Mouse (Mus musculus) limb, embryonic 13.5 days (tissue): Measurements from ENCODE around the gene Utp20. TPM values are rescaled to one million over a fixed set of nuclear protein-coding genes. Genes with fewer than 3 reads are reported as not detected.

Experiments used
- ATAC-seq: fragments of 200-750 bp; cut with Nextera tagmentation; 2 replicates; pipeline ENCODE4 v1.8.0; 2017; ENCODE audit warnings: low read depth, moderate number of reproducible peaks, moderate TSS enrichment; ENCODE audit not compliant: low FRiP score
- H3K27ac ChIP-seq: fragments of 300-500 bp; sonication (generic); 2 replicates; pipeline ENCODE4 v1.5.1; 2015; ENCODE audit warnings: inconsistent platforms, mild to moderate bottlenecking, moderate library complexity
- H3K27me3 ChIP-seq: fragments of 300-500 bp; sonication (generic); 2 replicates; pipeline ENCODE4 v1.6.1; 2015; ENCODE audit warnings: mild to moderate bottlenecking, inconsistent platforms
- H3K36me3 ChIP-seq: fragments of 300-500 bp; sonication (generic); 2 replicates; pipeline ENCODE4 v1.6.1; 2015; ENCODE audit warnings: inconsistent platforms, mild to moderate bottlenecking, moderate library complexity
- H3K4me1 ChIP-seq: fragments of 300-500 bp; sonication (generic); 2 replicates; pipeline ENCODE4 v1.6.1; 2015; ENCODE audit warnings: inconsistent platforms
- H3K4me2 ChIP-seq: fragments of 300-500 bp; sonication (generic); replicated peaks from 2 replicates; pipeline ENCODE4 v1.6.1; 2015; ENCODE audit warnings: inconsistent platforms, mild to moderate bottlenecking, moderate library complexity
- H3K4me3 ChIP-seq: fragments of 300-500 bp; sonication (generic); 2 replicates; pipeline ENCODE4 v1.5.1; 2015; ENCODE audit warnings: moderate library complexity, mild to moderate bottlenecking, inconsistent platforms
- H3K9ac ChIP-seq: fragments of 300-500 bp; sonication (generic); 2 replicates; pipeline ENCODE4 v1.6.1; 2015; ENCODE audit warnings: mild to moderate bottlenecking, inconsistent platforms
- H3K9me3 ChIP-seq: fragments of 300-500 bp; sonication (generic); 2 replicates; pipeline ENCODE4 v1.6.1; 2016; ENCODE audit warnings: inconsistent platforms
- WGBS: fragments of 180-500 bp; shearing (Covaris S2); methylation state at CpG from one replicate; pipeline ENCODE4 v1.1.7; 2015; 5-methylcytosine and 5-hydroxymethylcytosine counted together
- polyA plus RNA-seq: library from polyadenylated mRNA; unstranded; fragments of >200 nt; fragmentation: Nextera tagmentation; extraction: Ambion mirVana; gene quantifications from 2 replicates; pipeline ENCODE4 v1.2.1, GENCODE M21; 2015

The Utp20 gene
- polyA plus RNA-seq, 1 experiment from 2014 or later: 22.1 TPM

DNA sequence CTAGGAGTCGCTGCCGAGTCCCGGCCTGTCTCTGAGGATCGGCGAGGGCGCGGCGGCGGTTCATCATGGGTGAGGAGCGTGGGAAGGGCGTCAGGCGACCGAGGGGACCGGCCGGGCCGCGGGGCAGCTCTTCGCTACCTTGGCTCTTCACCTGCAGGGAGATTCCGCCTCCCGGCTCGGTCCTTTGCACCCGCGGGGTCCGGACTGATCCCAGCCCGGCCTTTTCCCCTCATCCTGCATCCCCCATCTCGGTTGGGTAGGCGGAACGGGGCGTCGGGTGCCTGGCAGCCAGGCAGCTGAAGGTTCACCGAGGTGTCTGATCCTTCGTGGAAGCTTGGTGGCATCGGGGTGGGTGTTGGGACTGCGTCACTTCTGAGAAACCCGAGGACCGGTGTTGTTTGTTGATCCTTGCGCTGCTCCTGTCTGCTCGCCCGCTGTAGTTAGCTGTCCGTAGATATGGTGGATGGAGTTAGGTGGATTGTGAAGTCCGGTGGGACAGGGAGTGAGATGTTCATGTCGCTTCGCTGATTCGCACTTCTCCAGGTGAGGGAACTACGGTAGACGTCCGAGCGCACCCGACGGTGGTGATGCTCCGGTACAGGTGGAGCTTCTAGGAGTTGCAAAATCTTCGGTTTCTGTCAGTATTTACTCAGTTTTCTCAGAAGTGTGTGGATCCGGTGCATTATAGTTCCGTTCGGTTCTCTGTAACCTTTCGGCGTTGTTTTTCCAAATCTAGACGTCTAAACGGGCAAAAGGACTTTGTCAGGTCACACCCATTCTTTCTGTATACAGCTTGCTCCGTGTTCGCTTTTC, 94.9 kb downstream of the Utp20 start:
- H3K9ac ChIP-seq: peak overlapping the region; percentile 97
- H3K9me3 ChIP-seq: no peaks in the 10 kb centered on the region
- peaks cover 12% of the 10 kb centered on the region for H3K4me1 ChIP-seq
- 2% methylated on average over 61 of the region's 61 CpGs for WGBS
- no peaks in the 10 kb centered on the region for H3K27me3 ChIP-seq
- peak; percentile 42; the same call in 1 of the 2 replicates for ATAC-seq
- peaks cover 14% of the 10 kb centered on the region for H3K36me3 ChIP-seq
- peak overlapping the region; percentile 87 for H3K27ac ChIP-seq
- peak overlapping the region; percentile 99 for H3K4me3 ChIP-seq
- H3K4me2 ChIP-seq: peak overlapping the region; percentile 89

DNA sequence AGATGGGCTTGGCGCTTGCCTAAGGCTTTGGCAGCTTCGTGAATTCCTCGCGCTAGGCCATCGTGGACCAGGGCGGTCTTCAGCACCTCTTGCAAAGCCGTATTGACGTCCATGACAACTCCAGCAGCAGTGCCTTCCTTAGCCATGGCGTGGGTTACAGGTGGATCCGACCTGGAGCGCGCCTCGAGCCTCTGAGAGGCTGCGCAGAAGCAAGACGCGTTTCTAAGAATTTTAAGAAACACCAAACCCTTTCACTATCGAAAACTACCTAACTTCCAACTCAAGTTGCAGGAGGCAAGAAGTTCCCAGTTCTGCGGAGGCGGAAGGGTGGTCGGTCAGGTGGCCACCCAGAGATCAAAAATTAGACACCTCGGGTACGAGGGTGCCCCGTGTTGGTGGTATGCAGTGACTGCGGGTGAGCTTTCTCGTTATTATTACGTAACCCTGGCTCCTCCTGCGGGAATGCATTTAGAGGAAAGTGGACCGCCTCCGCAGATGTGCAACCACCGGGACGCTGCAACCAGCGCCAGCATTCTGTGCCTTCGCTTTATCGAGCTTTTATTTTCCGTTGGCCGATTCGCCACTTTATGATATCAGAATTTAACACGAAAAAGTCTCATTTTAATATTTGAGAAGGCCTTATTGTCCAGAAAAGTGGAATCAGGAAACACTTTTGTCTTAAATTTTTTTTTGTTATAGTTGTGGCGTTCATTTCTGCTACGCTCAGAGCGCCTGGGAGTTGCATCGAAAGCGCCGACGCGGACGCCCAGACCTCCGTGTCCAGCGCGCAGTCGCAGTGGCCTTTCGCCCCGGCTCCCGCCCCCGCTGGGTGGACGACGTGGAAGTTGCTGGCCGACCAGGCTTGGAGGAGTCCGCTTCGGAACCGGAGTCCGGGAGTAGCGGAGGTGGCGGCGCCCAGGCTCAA, 95.8 kb downstream of the Utp20 start, which contains the start of gene Arl1:
TSS of gene Arl1 (plus strand) at position 288 of the 925 bp plus-strand sequence.
- Histone ChIP-seq H3K9me3 (no peaks in the 10 kb centered on the region), H3K27ac (peak within 1 kb of the TSS; percentile 87), H3K4me3 (peak within 1 kb of the TSS; percentile 99), H3K36me3 (peaks cover 7% of the 10 kb centered on the region; the same call in 1 of the 2 replicates), H3K9ac (peak within 1 kb of the TSS; percentile 97), H3K27me3 (no peaks in the 10 kb centered on the region), H3K4me2 (peak within 1 kb of the TSS; percentile 89), H3K4me1 (peaks cover 12% of the 10 kb centered on the region)
- ATAC-seq: peak; percentile 96
- under 1% methylated on average over 65 of the region's 65 CpGs for WGBS

DNA sequence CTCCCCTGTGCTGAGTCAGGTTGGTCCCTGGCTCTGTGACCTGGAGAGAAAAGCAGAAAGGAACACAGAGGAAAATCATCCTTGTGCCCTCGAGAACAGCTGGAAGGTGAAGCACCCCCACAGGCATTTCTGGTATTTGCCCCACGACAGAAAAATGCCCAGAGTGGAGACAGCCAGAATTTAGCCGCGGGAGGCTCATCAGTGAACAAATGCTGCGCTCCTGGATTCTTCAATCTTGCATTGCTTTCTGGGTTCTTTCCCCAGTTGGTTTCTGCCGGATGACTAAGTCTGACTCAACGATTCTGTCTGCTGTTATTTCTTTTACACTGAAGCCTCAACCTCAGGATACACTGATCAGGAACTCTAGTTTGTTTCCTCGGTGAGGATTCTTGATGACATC, 98.4 kb downstream of the Utp20 start:
- Histone ChIP-seq H3K9me3 (no peaks in the 10 kb centered on the region), H3K27me3 (no peaks in the 10 kb centered on the region), H3K4me1 (peaks cover 12% of the 10 kb centered on the region), H3K27ac (no peak overlapping the region), H3K4me3 (no peak overlapping the region), H3K36me3 (no peaks in the 10 kb centered on the region), H3K4me2 (no peak overlapping the region), H3K9ac (no peak overlapping the region)
- ATAC-seq: no peak
- WGBS: 67% methylated on average over 8 of the region's 8 CpGs

DNA sequence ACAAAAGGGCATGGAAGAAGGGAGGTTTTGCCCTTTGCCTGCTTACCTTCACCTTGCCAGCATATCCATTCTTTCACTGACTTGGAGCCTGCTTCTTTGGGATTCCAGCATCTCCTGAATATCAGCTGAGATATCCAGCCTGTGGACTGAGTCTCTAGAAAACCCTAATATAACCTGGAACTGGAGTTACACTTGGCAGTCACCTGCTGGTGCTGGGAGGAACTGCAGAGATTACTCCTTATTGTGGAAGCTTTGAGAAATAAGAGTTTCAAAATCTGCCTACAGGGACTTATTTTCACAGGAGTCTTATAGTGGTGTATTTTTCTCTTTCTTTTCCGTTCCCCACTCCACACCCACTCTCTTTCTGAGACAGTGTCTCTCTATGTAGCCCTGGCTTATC, 99.5 kb downstream of the Utp20 start:
- no peak overlapping the region for H3K4me2 ChIP-seq
- no peaks in the 10 kb centered on the region for H3K9me3 ChIP-seq

DNA sequence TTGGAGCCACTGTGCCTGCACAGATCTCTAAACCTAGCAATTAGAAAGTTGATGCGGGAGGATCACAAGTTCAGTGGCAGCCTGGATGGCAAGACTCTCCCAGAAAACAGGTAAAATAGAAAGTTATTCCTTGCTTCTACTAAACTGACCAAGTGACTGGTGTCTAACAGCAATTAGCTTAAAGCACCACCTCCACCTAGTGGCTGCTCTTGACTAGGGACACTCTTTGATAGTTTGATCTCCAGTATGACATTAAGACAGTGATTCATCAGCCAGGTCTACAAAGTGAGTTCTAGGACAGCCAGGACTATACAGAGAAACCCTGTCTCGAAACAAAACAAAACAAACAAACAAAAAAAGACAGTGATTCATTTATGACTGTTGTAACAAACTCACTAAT, 101.3 kb downstream of the Utp20 start:
- no peak for ATAC-seq
- Histone ChIP-seq H3K9me3 (no peaks in the 10 kb centered on the region), H3K4me3 (no peak overlapping the region), H3K9ac (no peak overlapping the region), H3K4me2 (no peak overlapping the region), H3K27ac (no peak overlapping the region), H3K36me3 (no peaks in the 10 kb centered on the region), H3K4me1 (0 out of 2 replicates have a peak, but pooled peaks cover 2% of the 10 kb centered on the region), H3K27me3 (no peaks in the 10 kb centered on the region)
- 49% methylated on average over 2 of the region's 2 CpGs for WGBS

More for the DNA sequence above, 99.5 kb downstream of the Utp20 start:
- Histone ChIP-seq H3K36me3 (no peaks in the 10 kb centered on the region), H3K9ac (no peak overlapping the region), H3K27ac (no peak overlapping the region), H3K4me3 (no peak overlapping the region), H3K4me1 (peaks cover 4% of the 10 kb centered on the region), H3K27me3 (no peaks in the 10 kb centered on the region)
- 39% methylated on average over 1 of the region's 1 CpGs for WGBS
- ATAC-seq: no peak

DNA sequence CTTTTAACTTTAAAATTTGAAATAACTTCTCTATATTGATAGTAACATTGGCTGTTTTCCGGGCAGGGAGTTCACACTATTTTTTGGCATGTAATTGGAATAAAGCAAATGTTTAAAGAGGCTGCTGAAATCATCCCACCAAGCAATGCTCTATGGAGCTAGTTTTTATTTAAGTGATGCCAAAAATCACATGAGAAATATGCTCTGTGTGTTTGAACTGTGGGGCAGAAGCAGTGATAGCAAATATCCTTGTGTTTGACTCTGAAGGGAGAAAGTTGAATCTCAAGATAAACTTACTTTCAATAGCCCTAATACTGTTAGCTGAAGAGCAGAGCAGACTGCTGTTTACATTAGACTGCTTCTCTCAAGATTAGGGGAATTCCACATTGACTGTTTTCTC, 107.0 kb downstream of the Utp20 start:
- no peaks in the 10 kb centered on the region for H3K4me1 ChIP-seq
- 87% methylated on average over 1 of the region's 1 CpGs for WGBS
- H3K27me3 ChIP-seq: no peaks in the 10 kb centered on the region
- H3K4me2 ChIP-seq: no peak overlapping the region
- H3K36me3 ChIP-seq: no peaks in the 10 kb centered on the region
- H3K9ac ChIP-seq: no peak overlapping the region
- no peak overlapping the region for H3K27ac ChIP-seq
- H3K4me3 ChIP-seq: no peak overlapping the region
- H3K9me3 ChIP-seq: no peaks in the 10 kb centered on the region
- no peak for ATAC-seq

DNA sequence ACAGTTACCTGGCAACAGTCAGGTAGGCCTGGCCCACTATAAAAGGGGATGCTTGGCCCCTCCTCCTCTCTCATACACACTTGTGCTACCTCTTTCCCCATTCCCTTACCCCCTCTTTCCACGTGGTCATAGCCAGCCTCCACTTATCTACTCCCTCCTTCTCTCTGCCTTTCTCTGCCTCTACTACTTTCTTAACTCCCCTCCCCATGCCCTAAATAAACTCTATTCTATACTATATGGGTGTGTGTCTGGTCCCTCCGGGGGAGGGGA, 108.9 kb downstream of the Utp20 start:
- Histone ChIP-seq H3K9me3 (no peaks in the 10 kb centered on the region), H3K9ac (no peak overlapping the region), H3K27me3 (no peaks in the 10 kb centered on the region), H3K4me1 (no peaks in the 10 kb centered on the region), H3K27ac (no peak overlapping the region), H3K4me3 (no peak overlapping the region), H3K4me2 (no peak overlapping the region), H3K36me3 (no peaks in the 10 kb centered on the region)
- WGBS: 42% methylated on average over 2 of the region's 2 CpGs
- ATAC-seq: no peak

DNA sequence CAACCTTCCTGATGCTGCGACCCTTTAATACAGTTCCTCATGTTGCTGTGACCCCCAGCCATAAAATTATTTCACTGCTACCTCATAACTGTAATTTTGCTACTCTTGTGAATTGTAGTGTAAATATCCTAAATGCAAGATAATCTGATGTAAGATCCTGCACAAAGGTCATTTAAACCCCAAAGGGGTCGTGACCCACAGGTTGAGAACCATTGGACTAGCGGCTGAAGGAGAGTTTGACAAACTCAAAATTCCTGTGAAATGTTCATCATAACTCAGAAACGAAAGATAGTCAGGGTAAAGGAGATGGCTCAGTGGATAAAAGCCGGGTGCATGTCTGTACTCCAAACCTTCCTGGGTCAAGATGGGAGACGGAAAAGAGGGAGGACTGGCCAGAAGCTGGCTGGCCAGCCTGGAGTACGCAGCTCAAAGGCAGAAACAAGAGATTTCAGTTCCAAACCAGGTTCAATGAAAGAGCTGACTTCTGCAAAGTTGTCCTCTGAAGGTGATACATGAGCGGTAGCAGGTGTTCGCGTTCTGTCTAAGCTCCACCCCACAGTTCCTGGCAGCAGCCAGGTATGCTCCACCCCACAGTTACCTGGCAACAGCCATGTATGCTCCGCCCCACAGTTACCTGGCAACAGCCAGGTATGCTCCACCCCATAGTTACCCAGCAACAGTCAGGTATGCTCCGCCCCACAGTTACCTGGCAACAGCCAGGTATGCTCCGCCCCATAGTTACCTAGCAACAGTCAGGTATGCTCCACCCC, 109.4 kb downstream of the Utp20 start:
- no peak for ATAC-seq
- Histone ChIP-seq H3K27ac (no peak overlapping the region), H3K4me2 (no peak overlapping the region), H3K9ac (no peak overlapping the region), H3K4me3 (no peak overlapping the region), H3K4me1 (no peaks in the 10 kb centered on the region), H3K9me3 (no peaks in the 10 kb centered on the region), H3K36me3 (no peaks in the 10 kb centered on the region), H3K27me3 (no peaks in the 10 kb centered on the region)
- 50% methylated on average over 13 of the region's 13 CpGs for WGBS

DNA sequence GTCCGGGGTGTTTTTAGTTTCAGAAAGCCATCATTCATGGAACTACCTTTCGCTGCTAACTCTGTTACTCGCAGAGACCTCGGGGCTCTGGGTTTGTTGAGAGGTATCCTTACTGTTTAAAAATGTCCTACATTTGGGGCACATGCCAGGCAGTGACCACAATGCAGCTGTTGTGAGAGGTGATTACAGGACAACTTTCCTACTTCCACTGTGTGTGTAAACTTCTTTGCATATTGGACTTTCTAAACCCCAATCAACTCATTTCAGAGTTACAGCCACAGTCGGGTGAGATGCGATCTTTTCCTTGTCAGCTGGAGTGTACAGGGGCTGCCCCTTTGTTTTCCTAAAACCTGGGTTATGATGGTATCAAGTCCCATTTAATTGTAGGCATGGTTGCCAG, 111.0 kb downstream of the Utp20 start:
- Histone ChIP-seq H3K4me3 (no peak overlapping the region), H3K4me1 (no peaks in the 10 kb centered on the region), H3K4me2 (no peak overlapping the region), H3K36me3 (no peaks in the 10 kb centered on the region), H3K27ac (no peak overlapping the region), H3K27me3 (no peaks in the 10 kb centered on the region), H3K9me3 (no peaks in the 10 kb centered on the region), H3K9ac (no peak overlapping the region)
- 79% methylated on average over 6 of the region's 6 CpGs for WGBS
- ATAC-seq: no peak

DNA sequence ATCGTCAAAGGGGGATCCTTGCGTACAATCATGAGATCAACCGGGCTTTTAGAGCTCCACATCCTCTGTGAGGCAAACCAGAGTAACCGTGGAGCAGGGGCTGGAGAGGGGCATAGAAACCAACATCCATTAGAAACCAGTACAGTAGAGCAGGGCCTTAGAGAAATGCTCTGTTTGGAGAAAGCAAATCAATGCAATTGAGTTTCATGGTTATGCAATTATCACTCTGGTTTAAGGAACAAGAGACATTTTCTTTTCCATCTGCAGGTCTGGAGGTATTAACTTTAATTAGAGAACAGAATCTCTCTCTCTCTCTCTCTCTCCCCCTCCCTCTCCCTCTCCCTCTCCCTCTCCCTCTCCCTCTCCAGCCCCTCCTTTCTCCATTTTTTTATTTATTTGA, 111.9 kb downstream of the Utp20 start:
- Histone ChIP-seq H3K27ac (no peak overlapping the region), H3K36me3 (no peaks in the 10 kb centered on the region), H3K4me3 (no peak overlapping the region), H3K9ac (no peak overlapping the region), H3K27me3 (no peaks in the 10 kb centered on the region), H3K9me3 (no peaks in the 10 kb centered on the region), H3K4me2 (no peak overlapping the region), H3K4me1 (no peaks in the 10 kb centered on the region)
- ATAC-seq: no peak
- WGBS: 80% methylated on average over 4 of the region's 4 CpGs

DNA sequence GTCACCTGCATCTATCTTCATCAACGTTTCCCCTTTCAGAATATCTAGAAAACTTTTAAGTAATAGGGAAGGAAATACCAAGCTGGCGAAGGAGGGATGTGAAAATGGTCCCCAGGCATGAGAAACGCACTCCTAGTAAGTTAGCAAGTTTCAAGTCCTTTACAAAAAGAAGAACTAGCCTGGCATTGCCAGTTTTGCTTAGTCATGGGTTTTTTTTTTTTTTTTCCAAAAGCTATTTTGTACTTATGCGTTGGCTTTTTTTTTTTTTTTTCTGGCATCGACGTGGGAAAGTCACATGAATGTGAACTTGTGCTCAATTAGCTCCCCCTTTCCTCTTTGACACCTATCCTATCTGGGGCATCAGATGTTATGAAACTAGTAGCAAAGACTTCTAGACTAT, 114.2 kb downstream of the Utp20 start:
- Histone ChIP-seq H3K9me3 (no peaks in the 10 kb centered on the region), H3K4me2 (no peak overlapping the region), H3K9ac (no peak overlapping the region), H3K4me3 (no peak overlapping the region), H3K27ac (no peak overlapping the region), H3K27me3 (no peaks in the 10 kb centered on the region), H3K4me1 (no peaks in the 10 kb centered on the region), H3K36me3 (no peaks in the 10 kb centered on the region)
- ATAC-seq: no peak
- 80% methylated on average over 6 of the region's 6 CpGs for WGBS
